Mouse (Mus musculus) bone marrow, adult 2 months (tissue): ENCODE results near the gene Elavl2. TPM values are rescaled to one million over a fixed set of nuclear protein-coding genes. Genes with fewer than 3 reads are reported as not detected.

ENCODE experiments used
- H3K27ac ChIP-seq: fragments of 200-500 bp; 2 replicates; pipeline ENCODE4 v1.5.1; 2012; ENCODE audit warnings: low read depth, mild to moderate bottlenecking, control low read depth, inconsistent platforms, low read length; ENCODE audit not compliant: control insufficient read depth, poor library complexity, insufficient read depth
- H3K4me1 ChIP-seq: fragments of 200-500 bp; 2 replicates; pipeline ENCODE4 v1.6.1; 2011; ENCODE audit warnings: low read length; ENCODE audit not compliant: control insufficient read depth, insufficient read depth
- H3K4me3 ChIP-seq: fragments of 200-500 bp; replicated peaks from 2 replicates; pipeline ENCODE3; 2011; ENCODE audit warnings: mild to moderate bottlenecking, low read depth, low read length, control low read depth; ENCODE audit not compliant: control insufficient read depth
- CTCF ChIP-seq: fragments of 200-500 bp; IDR thresholded peaks from 2 replicates; pipeline ENCODE4 v1.5.1; 2011; ENCODE audit warnings: low read length, control low read depth; ENCODE audit not compliant: control insufficient read depth, insufficient read depth
- POLR2A ChIP-seq: fragments of 200-500 bp; IDR thresholded peaks from 2 replicates; pipeline ENCODE4 v1.6.1; 2011; ENCODE audit warnings: low read depth, mild to moderate bottlenecking, control low read depth, low read length, borderline replicate concordance; ENCODE audit not compliant: control insufficient read depth
- WGBS: fragments of 180-500 bp; shearing (Covaris S2); methylation state at CpG from one replicate; pipeline ENCODE4 v1.1.7; 2018; 5-methylcytosine and 5-hydroxymethylcytosine counted together
- polyA plus RNA-seq: library from polyadenylated mRNA; stranded (reverse); fragments of >200 nt; gene quantifications from 2 replicates; pipeline ENCODE4 v1.2.4, GENCODE M21; 2011; ENCODE audit warnings: low replicate concordance; ENCODE audit not compliant: missing spikeins, insufficient read depth, insufficient read length

The Elavl2 gene
- polyA plus RNA-seq, 1 experiment: 1.4 TPM

DNA sequence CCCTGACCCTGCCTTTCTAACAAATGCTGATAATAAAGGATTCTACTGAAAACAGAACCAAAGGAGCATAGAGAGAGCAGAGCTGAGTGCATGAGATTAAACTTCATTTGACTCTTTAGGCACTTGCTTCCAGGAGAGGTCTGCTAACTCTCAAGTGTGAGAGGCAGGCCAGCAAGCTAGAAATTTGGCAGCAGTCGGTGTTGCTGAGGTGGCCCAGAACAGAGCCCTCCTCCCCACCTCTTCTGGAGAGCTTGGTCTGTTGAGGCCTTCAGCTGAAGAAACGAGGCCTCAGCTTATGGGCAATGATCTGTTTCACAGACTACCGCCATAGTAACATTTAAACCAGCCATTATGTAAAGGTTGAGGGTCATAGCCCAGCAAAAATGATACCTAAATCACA lies 186.7 kb downstream of the Elavl2 start:
- no peak overlapping the region for H3K4me3 ChIP-seq
- no peak overlapping the region for H3K27ac ChIP-seq
- 63% methylated on average over 3 of the region's 3 CpGs for WGBS
- TF ChIP-seq POLR2A (no peak), CTCF (no peak)
- H3K4me1 ChIP-seq: no peaks in the 10 kb centered on the region

DNA sequence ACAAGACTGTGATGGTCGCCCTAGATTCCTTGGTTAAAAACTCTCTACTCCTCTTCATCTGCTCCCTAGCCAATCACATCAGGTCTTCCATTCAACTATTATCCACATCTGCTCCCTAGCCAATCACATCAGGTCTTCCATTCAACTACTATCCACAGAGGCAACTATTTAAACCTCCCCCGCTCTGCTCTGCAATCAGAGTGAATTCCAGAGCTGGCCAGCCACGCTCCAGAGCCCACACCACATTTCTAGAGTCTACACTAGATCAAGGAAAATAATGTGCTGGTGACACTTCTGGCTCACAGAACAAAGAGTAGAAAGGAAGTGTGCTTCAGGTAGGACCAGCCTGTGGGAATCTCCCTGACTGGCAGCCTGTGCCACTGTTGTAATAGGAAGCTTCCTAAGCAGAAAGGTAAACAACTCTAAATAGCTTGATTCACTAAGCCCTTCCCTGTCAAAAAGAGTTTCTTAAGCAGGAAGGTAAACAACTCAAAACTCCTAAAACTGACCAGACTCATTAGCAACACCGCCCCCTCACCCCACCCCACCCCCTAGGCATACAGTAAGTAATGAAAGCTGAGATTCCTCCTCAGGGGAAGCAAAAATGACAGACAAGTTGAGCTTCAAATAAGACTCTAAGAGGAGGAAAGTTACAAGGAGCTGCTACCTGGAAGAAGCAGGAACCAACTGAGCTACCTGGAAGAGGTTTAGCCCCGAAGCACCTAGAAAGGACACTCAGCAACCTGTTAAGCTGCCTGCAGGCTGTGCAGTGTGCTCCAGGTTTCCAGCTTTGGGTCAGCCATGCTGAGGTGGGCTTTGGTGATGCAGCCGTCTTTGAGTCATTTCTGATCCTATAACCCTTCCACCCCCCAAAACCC lies 191.9 kb downstream of the Elavl2 start:
- H3K4me1 ChIP-seq: no peaks in the 10 kb centered on the region
- TF ChIP-seq CTCF (no peak), POLR2A (no peak)
- no peak overlapping the region for H3K27ac ChIP-seq
- no peak overlapping the region for H3K4me3 ChIP-seq
- 45% methylated on average over 6 of the region's 6 CpGs for WGBS
